Mouse (Mus musculus) hindbrain, embryonic 14.5 days (tissue): ENCODE measurements around the gene Gm13290. TPM values are rescaled to one million over a fixed set of nuclear protein-coding genes. Genes with fewer than 3 reads are reported as not detected.
"Not testable (repeated sequence)": the region's sequence is repeated elsewhere in the genome, so short reads cannot be mapped to it uniquely, and the experiment has no call there.

Experiments used
- ATAC-seq: fragments of 200-750 bp; cut with Nextera tagmentation; 2 replicates; pipeline ENCODE4 v1.8.0; 2017; ENCODE audit warnings: moderate number of reproducible peaks, mild to moderate bottlenecking, moderate TSS enrichment, moderate library complexity; ENCODE audit not compliant: low FRiP score
- DNase-seq: peaks from one replicate; pipeline ENCODE4 v3.0.0-alpha.2; 2015; ENCODE audit warnings: low spot score
- H3K27ac ChIP-seq: fragments of 300-500 bp; sonication (generic); 2 replicates; pipeline ENCODE4 v1.5.1; 2014; ENCODE audit warnings: mild to moderate bottlenecking, moderate library complexity
- H3K27me3 ChIP-seq: fragments of 300-500 bp; sonication (generic); 2 replicates; pipeline ENCODE4 v1.6.1; 2014; ENCODE audit warnings: mild to moderate bottlenecking, low read length, mixed read lengths; ENCODE audit not compliant: control insufficient read depth, insufficient read depth
- H3K36me3 ChIP-seq: fragments of 300-500 bp; sonication (generic); replicated peaks from 2 replicates; pipeline ENCODE4 v1.6.1; 2014; ENCODE audit not compliant: control insufficient read depth, insufficient read depth
- H3K4me1 ChIP-seq: fragments of 300-500 bp; sonication (generic); replicated peaks from 2 replicates; pipeline ENCODE4 v1.6.1; 2014; ENCODE audit warnings: antibody characterized with exemption, low read length, mixed read lengths; ENCODE audit not compliant: control insufficient read depth, insufficient read depth
- H3K4me2 ChIP-seq: fragments of 300-500 bp; sonication (generic); replicated peaks from 2 replicates; pipeline ENCODE4 v1.6.1; 2014; ENCODE audit warnings: mild to moderate bottlenecking, moderate library complexity
- H3K4me3 ChIP-seq: fragments of 300-500 bp; sonication (generic); replicated peaks from 2 replicates; pipeline ENCODE4 v1.5.1; 2014; ENCODE audit warnings: mild to moderate bottlenecking, low read length
- H3K9ac ChIP-seq: fragments of 300-500 bp; sonication (generic); 2 replicates; pipeline ENCODE4 v1.6.1; 2014
- H3K9me3 ChIP-seq: fragments of 300-500 bp; sonication (generic); 2 replicates; pipeline ENCODE4 v1.6.1; 2016; ENCODE audit warnings: low read length; ENCODE audit not compliant: control insufficient read depth
- WGBS: fragments of 180-500 bp; shearing (Covaris S2); extraction: QIAGEN DNeasy Blood & Tissue Kit; methylation state at CpG from one replicate; pipeline ENCODE4 v1.1.7; 2014; 5-methylcytosine and 5-hydroxymethylcytosine counted together
- polyA plus RNA-seq: library from polyadenylated mRNA; unstranded; fragments of >200 nt; fragmentation: Nextera tagmentation; extraction: Ambion mirVana; gene quantifications from 2 replicates; pipeline ENCODE4 v1.2.1, GENCODE M21; 2014

Gm13290 gene
- polyA plus RNA-seq = not detected in 2 replicates

GRCm38 (mm10) chr4:88773534-88773933, at the start of gene Gm13290:
Gene Gm13290, plus strand, starts transcription at chr4:88773834.
- no CpG with 5 or more reads among the region's 32 CpGs for WGBS
- not testable (repeated sequence) for H3K4me3 ChIP-seq, H3K27ac ChIP-seq, H3K27me3 ChIP-seq, H3K4me2 ChIP-seq, DNase-seq, H3K9ac ChIP-seq, ATAC-seq, H3K9me3 ChIP-seq, H3K4me1 ChIP-seq, H3K36me3 ChIP-seq

- H3K4me2 ChIP-seq = no peak overlapping the region
- H3K36me3 ChIP-seq = no peaks in the 10 kb centered on the region
- no peak overlapping the region for H3K27ac ChIP-seq
- H3K4me3 ChIP-seq = no peak overlapping the region
- no peaks in the 10 kb centered on the region for H3K27me3 ChIP-seq
- no peak overlapping the region for H3K9ac ChIP-seq
- DNase-seq (no peak), ATAC-seq (no peak)
- WGBS = 88% methylated on average over 6 of the region's 6 CpGs
- no peaks in the 10 kb centered on the region for H3K9me3 ChIP-seq
- H3K4me1 ChIP-seq = no peaks in the 10 kb centered on the region
Measured at GRCm38 (mm10) chr4:88726727-88727126, 46.9 kb upstream of the Gm13290 start.

- Histone ChIP-seq H3K36me3 (no peaks in the 10 kb centered on the region), H3K27me3 (no peaks in the 10 kb centered on the region), H3K4me2 (no peak overlapping the region), H3K4me1 (no peaks in the 10 kb centered on the region), H3K9ac (no peak overlapping the region), H3K27ac (no peak overlapping the region), H3K4me3 (no peak overlapping the region), H3K9me3 (no peaks in the 10 kb centered on the region)
- 2% methylated on average over 1 of the region's 1 CpGs for WGBS
- DNase-seq (no peak), ATAC-seq (no peak)
Measured at GRCm38 (mm10) chr4:88727324-88727723, 46.3 kb upstream of the Gm13290 start.

GRCm38 (mm10) chr4:88738480-88738879, 35.2 kb upstream of the Gm13290 start:
- H3K4me1 ChIP-seq = no peaks in the 10 kb centered on the region
- H3K36me3 ChIP-seq = no peaks in the 10 kb centered on the region
- no peaks in the 10 kb centered on the region for H3K27me3 ChIP-seq
- no peak overlapping the region for H3K9ac ChIP-seq
- H3K27ac ChIP-seq = no peak overlapping the region
- no peak overlapping the region for H3K4me2 ChIP-seq
- ATAC-seq (no peak), DNase-seq (peak; percentile 72)
- no peaks in the 10 kb centered on the region for H3K9me3 ChIP-seq
- WGBS = 5% methylated on average over 2 of the region's 2 CpGs
- H3K4me3 ChIP-seq = no peak overlapping the region

GRCm38 (mm10) chr4:88739036-88739435, 34.6 kb upstream of the Gm13290 start:
- ATAC-seq (no peak), DNase-seq (no peak)
- Histone ChIP-seq H3K4me1 (no peaks in the 10 kb centered on the region), H3K9me3 (no peaks in the 10 kb centered on the region), H3K4me3 (no peak overlapping the region), H3K36me3 (no peaks in the 10 kb centered on the region), H3K27me3 (no peaks in the 10 kb centered on the region), H3K27ac (no peak overlapping the region), H3K4me2 (no peak overlapping the region), H3K9ac (no peak overlapping the region)
- 92% methylated on average over 6 of the region's 6 CpGs for WGBS

GRCm38 (mm10) chr4:88741426-88741825, 32.2 kb upstream of the Gm13290 start:
- WGBS = 89% methylated on average over 4 of the region's 4 CpGs
- no peak overlapping the region for H3K27ac ChIP-seq
- no peaks in the 10 kb centered on the region for H3K9me3 ChIP-seq
- H3K4me3 ChIP-seq = no peak overlapping the region
- H3K27me3 ChIP-seq = no peaks in the 10 kb centered on the region
- no peak overlapping the region for H3K4me2 ChIP-seq
- DNase-seq (no peak), ATAC-seq (no peak)
- H3K9ac ChIP-seq = no peak overlapping the region
- no peaks in the 10 kb centered on the region for H3K4me1 ChIP-seq
- H3K36me3 ChIP-seq = no peaks in the 10 kb centered on the region

- H3K9ac ChIP-seq = no peak overlapping the region
- no peak overlapping the region for H3K27ac ChIP-seq
- DNase-seq = no peak
- H3K4me3 ChIP-seq = no peak overlapping the region
- no peaks in the 10 kb centered on the region for H3K4me1 ChIP-seq
- H3K9me3 ChIP-seq = no peaks in the 10 kb centered on the region
- H3K36me3 ChIP-seq = no peaks in the 10 kb centered on the region
- no peaks in the 10 kb centered on the region for H3K27me3 ChIP-seq
- H3K4me2 ChIP-seq = no peak overlapping the region
- no peak for ATAC-seq
- WGBS = 84% methylated on average over 7 of the region's 7 CpGs
Measured at GRCm38 (mm10) chr4:88742771-88743371, 30.8 kb upstream of the Gm13290 start.

- Histone ChIP-seq H3K4me2 (no peak overlapping the region), H3K36me3 (no peaks in the 10 kb centered on the region), H3K9ac (no peak overlapping the region), H3K4me3 (no peak overlapping the region), H3K9me3 (no peaks in the 10 kb centered on the region), H3K4me1 (no peaks in the 10 kb centered on the region), H3K27ac (no peak overlapping the region), H3K27me3 (no peaks in the 10 kb centered on the region)
- ATAC-seq (no peak), DNase-seq (no peak)
- 82% methylated on average over 3 of the region's 3 CpGs for WGBS
Measured at GRCm38 (mm10) chr4:88744207-88744606, 29.4 kb upstream of the Gm13290 start.

GRCm38 (mm10) chr4:88749926-88750325, 23.7 kb upstream of the Gm13290 start:
- H3K36me3 ChIP-seq = no peaks in the 10 kb centered on the region
- H3K4me1 ChIP-seq = no peaks in the 10 kb centered on the region
- no peak overlapping the region for H3K4me2 ChIP-seq
- H3K9ac ChIP-seq = no peak overlapping the region
- 70% methylated on average over 6 of the region's 6 CpGs for WGBS
- DNase-seq (no peak), ATAC-seq (no peak)
- no peaks in the 10 kb centered on the region for H3K9me3 ChIP-seq
- H3K27ac ChIP-seq = no peak overlapping the region
- H3K4me3 ChIP-seq = no peak overlapping the region
- H3K27me3 ChIP-seq = no peaks in the 10 kb centered on the region

- WGBS = 83% methylated on average over 15 of the region's 15 CpGs
- ATAC-seq, H3K27ac ChIP-seq, DNase-seq, H3K4me1 ChIP-seq, H3K4me3 ChIP-seq, H3K9ac ChIP-seq, H3K9me3 ChIP-seq, H3K36me3 ChIP-seq, H3K4me2 ChIP-seq, H3K27me3 ChIP-seq: not testable (repeated sequence)
Measured at GRCm38 (mm10) chr4:88754818-88755340, 18.8 kb upstream of the Gm13290 start, which contains the start of gene Gm13271. Gene Gm13271, plus strand, starts transcription at chr4:88754868.
